Mouse (Mus musculus) kidney, postnatal 25 days (tissue): ENCODE results near the gene Sprr4.
"Not testable (repeated sequence)": the region's sequence is repeated elsewhere in the genome, so short reads cannot be mapped to it uniquely, and the experiment has no call there.

Experiments
- DNase-seq, 2 experiments: peaks; one replicate each; pipeline ENCODE4 v3.0.0; 2021; ENCODE audit warnings: mixed read lengths in 2 of 2

The Sprr4 gene

DNA sequence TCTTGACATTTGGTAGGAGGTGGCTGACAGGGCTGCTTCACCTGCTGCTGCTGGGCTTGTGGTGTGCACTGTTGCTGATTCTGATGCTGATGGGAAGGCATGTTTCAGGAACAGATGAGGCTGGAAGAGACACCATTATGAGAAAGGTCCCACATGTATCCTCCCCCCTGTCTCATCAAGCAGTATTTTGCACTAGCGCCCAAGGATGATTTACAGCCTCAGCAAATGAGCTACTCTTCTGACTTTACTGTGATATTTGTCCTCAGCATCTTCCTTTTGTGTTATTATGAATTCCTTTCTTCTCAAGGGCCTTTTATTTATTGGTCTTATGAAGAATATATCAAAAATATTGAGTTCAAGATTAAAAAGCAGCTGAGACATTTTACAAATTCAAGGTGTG, at the start of gene Sprr4:
Gene Sprr4, minus strand, starts transcription at position 101 of the 400 bp plus-strand sequence.
- no peak for DNase-seq

DNA sequence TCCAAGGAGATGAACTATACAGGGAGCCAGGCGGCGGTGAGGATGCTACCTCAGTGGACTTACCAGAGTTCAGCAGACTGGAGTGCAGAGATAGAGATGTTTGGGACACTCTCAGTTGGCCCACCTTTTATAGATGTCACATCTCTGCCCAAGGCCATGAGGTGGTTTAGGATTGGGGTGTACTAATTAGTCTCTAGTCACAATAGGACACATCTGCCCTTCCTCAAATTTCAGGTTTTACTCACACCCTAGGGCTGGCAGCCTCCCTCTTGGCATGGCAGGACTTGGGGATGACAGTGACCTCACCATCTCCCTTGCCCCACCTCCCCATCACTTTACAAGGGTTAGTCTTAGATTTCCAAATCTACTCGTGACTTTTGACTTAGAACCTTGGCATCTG, 34.1 kb upstream of the Sprr4 start, which contains the start of gene 2310046K23Rik:
Gene 2310046K23Rik, minus strand, starts transcription at position 101 of the 400 bp plus-strand sequence.
- DNase-seq, result no peak

DNA sequence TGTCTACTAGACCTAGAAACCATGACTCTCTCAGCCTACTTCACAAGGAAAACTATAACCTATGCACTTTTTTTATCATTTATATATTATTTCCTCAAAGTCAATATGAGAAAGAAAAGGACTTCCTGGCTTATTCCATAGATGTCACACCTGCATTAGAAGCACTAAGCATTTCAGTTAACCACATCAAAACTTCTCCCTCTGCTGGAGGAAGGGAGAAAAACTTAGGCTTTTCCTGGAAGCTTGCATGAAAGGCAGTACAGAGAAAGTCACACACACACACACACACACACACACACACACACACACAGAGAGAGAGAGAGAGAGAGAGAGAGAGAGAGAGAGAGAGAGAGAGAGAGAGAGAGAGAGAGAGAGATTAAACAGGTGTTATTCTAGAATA, 12.0 kb upstream of the Sprr4 start:
- peak in 1 of 2 experiments; percentile 17 for DNase-seq

DNA sequence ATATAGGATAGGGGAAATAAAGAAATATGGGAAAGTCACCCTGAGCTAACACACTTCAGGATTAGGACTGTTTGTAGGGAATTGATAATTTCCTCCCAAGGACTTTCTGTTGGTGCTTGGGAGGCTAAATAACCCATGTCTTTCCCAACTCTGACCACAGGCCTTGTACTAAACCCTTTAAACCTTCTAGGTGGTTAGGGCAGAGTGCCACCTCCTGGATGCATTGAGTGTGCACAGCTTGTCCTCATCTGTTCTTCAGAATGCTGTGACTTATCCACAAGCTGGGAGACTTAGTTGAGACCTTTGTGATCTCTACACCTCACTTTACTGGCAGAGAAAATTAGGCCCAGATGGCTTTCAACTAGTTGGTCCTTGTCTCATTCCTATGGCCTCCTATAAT, 10.5 kb upstream of the Sprr4 start:
- DNase-seq, result peak; percentile 54 to 56

DNA sequence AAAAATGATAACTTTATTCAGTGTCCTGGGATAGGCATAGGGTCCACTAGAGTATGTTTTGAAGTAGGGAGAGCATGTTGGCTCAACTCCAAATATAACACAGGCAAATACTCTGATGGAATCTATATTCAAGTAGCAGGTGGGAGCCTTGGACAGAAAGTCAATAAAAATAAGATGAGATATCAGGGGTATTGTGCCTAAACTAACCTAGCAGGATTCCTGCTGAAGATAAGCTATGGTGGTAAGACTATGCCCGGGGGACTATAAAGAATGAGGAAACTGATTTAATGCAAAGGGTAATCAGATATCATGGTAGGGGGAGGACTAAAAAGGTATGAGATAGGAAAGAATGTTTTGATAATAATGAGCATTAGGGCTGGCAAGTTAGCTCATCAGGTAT, 7.9 kb upstream of the Sprr4 start:
- no peak for DNase-seq

DNA sequence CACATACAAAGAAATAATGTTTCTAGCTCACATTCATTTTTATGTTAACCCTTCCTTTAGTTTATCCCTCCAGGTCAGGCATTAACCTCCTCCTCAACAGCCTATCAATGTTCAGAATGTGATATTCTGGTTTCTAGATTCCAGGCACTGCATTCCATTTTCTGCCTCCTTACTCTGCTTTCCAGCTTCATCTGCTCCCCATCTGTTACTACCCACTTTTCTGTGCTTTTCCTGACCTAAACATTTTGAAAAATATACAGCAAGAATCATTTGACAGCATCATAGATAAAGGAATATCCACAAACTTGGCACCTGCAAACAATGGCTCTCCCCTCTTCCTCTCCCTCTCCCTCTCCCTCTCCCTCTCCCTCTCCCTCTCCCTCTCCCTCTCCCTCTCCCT, 3.2 kb upstream of the Sprr4 start:
- no peak for DNase-seq

DNA sequence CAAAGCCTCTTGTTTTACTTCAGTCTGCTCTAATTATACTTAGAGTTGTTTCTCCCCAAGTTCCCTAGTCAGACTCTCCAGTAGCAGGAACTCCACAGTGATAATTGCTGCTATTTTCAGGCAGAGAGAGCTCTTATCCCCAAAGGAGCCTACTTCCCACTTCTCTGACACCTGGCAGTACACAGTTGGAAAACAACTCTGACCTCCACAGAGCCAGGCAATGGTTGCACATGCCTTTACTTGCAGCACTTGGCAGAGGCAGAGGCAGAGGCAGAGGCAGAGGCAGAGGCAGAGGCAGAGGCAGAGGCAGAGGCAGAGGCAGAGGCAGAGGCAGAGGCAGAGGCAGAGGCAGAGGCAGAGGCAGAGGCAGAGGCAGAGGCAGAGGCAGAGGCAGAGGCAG, 10.0 kb downstream of the Sprr4 start:
- not testable (repeated sequence) for DNase-seq

DNA sequence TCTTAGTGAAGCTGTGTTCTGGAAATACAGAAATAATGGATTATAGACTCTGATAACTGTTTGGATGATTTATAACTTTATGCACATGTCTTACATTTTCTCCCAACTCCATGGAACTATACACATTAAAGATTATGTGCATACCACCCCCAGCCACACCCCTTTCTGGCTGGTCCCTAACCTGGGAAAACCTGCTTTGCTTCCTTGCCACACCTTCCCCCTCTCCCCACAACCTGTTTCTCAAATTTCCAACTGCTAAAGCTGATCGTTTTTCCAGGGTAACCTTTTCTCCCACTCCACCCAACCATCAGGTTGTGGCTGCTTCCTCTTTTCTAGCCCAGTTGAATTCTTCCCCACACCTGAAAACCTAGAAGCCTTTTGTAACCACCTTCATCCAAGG, 14.0 kb downstream of the Sprr4 start:
- DNase-seq, result no peak

DNA sequence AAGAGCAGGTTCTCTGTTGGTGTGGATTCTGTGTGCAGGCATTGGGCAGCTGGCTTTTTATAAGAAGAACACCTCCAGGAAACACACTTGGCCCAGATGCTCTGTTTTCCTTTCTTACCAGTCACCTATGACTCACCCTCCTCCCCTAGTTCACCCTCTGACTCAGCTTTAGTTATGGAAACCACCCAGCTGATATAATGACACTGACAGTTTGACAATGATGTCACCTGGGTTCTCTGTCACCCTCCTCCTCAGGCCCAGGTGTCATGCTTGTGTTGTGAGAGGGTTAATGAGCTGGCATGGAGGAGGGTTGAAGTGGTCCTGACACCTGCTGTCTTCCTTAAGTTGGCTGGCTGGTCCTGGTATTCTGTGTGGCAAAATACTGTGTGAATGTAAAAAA, 14.4 kb downstream of the Sprr4 start, which contains the start of gene Sprr1a:
Gene Sprr1a, minus strand, starts transcription at position 33 of the 400 bp plus-strand sequence.
- no peak for DNase-seq

DNA sequence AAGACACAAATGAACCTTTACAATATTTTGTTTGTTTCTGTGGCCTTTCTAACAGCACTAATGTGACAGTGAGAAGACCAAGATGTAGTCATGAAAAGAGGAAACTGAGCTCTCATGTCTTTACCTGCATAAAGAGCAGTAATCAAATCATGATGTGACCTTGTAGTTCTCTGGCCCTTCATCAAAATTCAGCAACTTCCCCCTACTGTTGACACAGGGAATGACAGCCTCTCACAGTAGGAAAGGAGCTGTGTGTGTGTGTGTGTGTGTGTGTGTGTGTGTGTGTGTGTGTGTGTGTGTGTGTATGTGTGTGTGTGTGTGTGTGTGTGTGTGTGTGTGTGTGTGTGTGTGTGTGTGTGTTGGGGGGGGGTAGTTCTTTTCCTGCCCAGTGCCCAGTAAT, 19.0 kb downstream of the Sprr4 start:
- peak in 1 of 2 experiments; percentile 21 for DNase-seq

DNA sequence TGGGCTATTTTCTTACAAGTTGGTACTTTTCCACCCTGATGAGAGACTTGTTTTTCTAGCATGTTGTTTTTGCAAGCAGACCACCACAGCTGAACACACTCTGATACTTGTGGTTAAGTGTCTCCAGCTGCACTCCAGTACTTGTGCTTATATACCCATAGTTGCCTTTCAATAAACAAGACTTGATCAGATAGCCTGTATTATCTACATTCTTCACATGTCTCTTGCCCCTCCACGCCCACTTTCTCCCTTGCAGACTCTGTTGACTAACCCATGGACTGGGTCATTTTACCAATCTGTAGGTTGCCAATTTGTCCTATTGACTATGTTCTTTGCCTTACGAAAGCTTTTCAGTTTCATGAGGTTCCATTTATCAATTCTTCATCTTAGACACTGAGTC, 30.2 kb downstream of the Sprr4 start:
- DNase-seq, result no peak

DNA sequence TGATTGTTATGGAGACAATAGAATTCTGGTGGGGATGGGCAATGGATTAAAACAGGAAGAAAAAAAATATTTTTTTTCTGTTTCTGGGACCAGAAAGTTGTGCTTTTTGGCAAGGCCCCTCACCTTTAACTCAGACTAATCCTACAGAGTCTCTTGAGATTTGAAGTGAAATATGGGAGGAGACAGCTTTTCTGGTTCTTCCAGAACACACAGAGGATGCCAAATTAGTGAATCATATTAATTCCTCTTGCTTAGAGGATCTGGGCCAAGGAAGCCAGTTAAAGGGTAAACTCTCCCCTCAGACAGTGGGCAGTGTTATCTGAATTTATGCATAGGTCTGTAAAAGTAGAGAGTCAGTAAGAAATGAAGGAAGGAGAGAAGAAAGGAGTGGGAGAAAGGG, 32.9 kb downstream of the Sprr4 start:
- DNase-seq, result no peak

DNA sequence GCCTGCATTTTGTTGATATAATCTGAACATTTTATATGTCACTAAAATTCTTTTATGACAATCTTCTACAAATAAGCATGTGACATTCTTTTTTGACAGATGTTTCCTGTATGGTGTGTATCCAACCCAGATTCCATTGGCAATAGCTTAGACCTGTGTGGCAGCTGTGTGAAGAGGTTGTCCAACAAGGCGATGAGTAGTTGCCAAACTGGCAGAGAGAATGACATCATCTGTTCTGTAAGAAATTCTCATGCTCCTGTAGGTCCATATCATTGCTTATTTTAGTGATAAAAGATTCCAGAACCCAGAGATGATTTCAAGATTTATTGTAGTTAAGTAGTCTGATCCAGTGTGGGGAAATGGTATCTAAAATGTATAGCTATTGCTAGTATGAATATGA, 33.7 kb downstream of the Sprr4 start:
- DNase-seq, result no peak

DNA sequence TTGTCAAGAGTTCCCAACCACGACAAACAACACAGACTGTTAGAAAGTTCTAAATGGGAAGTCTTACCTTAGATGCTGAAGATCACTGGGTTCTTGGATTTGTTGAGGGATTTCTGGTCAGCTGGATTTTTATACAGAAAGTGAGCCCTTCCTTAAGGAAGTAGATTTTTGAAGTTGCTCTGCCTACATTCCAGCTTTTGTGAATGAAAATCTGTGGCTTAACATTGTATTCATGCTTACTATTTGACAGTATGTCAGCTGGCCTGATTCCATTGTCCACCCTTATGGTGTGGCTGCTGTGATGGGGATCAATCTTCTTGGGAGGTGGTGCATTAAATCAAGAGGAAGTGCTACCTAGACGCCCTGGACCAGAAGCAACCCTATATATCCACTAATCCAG, 41.7 kb downstream of the Sprr4 start, which contains the start of gene Sprr3:
Gene Sprr3, minus strand, starts transcription at position 101 of the 400 bp plus-strand sequence.
- DNase-seq, result no peak

DNA sequence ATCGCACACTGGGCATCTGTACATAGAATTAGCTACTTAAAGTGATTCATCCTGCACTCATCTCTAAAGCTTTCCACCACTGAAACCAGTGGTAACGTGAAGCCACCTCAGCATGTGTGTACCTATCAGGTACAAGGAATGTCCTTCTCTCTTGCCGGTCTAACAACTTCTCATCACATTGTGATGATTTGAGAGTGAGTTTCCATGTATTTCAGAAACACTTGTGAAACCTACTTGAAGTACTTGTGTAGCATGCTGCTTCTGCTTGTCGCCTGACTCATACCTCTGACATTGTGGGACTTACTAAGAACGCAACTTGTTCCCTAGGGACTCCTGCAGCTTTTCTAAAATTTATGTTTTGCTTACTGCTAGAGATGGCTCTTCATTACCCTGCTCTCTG, 45.1 kb downstream of the Sprr4 start:
- DNase-seq, result no peak
